Mouse (Mus musculus): ENCODE measurements at regions not wholly inside any gene's neighbourhood (a gene's known extent, or its start where the extent isn't known, plus 50 kb on each side); places are given as distances from the start of the nearest gene placed in this dataset.

DNA sequence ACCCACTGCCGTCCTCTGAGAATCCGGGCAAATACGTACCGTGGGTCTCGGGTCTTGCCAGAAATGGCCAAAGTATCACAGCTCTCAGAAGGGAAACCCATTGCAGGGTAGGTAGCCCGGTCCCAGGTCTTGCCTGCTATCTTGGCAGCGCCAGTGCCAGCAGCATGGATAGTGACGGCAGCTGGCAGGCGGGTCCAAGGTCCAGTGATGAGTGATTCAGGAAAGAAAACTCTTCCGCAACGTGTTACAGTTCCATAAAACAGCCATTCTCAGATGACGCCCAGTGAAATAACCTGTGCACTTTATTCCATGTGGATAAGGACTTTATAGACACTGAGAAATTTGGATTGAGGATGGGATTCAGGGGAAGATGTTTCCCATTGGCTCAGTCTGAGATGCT is 142.2 kb upstream of the Nr4a3 start:
- no peak for ATAC-seq (ENCODE audit: low FRiP score, low read depth)
- H3K9me3 ChIP-seq (ENCODE audit: control insufficient read depth, low read length), result no peaks in the 10 kb centered on the region

DNA sequence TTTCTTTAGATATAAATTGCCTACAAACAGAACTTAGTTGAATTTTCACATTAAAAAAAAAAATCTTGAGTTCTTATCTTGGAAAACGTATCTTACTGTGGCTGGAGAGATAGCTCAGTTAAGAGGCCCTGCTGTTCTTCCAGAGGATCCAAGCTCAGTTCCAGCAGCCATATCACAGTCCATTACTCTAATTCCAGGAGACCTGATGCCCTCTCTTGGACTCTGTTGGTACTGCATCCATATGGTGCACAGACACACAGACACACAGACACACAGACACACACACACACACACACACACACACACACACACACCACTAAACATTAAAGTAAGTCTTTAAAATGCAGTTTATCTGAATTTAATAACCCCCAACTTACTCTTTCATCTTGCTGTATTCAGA is 132.7 kb upstream of the Nr4a3 start:
- DNase-seq (ENCODE audit: low spot score) (no peak), ATAC-seq (ENCODE audit: low FRiP score, low read depth) (no peak)
- Histone ChIP-seq H3K9ac (ENCODE audit: low read depth, low read length, severe bottlenecking) (no peak overlapping the region), H3K27ac (replicated peaks; ENCODE audit: low read depth, low read length) (no peak overlapping the region), H3K9me3 (ENCODE audit: control insufficient read depth, low read length) (no peaks in the 10 kb centered on the region), H3K4me2 (replicated peaks; ENCODE audit: low read depth, low read length, severe bottlenecking) (no peak overlapping the region), H3K27me3 (ENCODE audit: control insufficient read depth, insufficient read depth, low read length) (no peaks in the 10 kb centered on the region), H3K4me3 (replicated peaks; ENCODE audit: low read length) (no peak overlapping the region), H3K36me3 (ENCODE audit: control insufficient read depth, insufficient read depth, low read length) (no peaks in the 10 kb centered on the region), H3K4me1 (ENCODE audit: control insufficient read depth, insufficient read depth, low read length) (no peaks in the 10 kb centered on the region)
- TF ChIP-seq POLR2A (IDR thresholded peaks at IDR 0.05; ENCODE audit: borderline replicate concordance, extremely low read depth, insufficient read depth, insufficient read length), result no peak
- 96% methylated on average over 1 of the region's 1 CpGs for WGBS

More for the DNA sequence above, 142.2 kb upstream of the Nr4a3 start:
- 92% methylated on average over 12 of the region's 12 CpGs for WGBS
- Histone ChIP-seq H3K36me3 (ENCODE audit: control insufficient read depth, insufficient read depth, low read length) (no peaks in the 10 kb centered on the region), H3K27me3 (ENCODE audit: control insufficient read depth, insufficient read depth, low read length) (no peaks in the 10 kb centered on the region), H3K9ac (ENCODE audit: low read depth, low read length, severe bottlenecking) (no peak overlapping the region), H3K4me3 (replicated peaks; ENCODE audit: low read length) (no peak overlapping the region), H3K4me1 (ENCODE audit: control insufficient read depth, insufficient read depth, low read length) (no peaks in the 10 kb centered on the region), H3K4me2 (replicated peaks; ENCODE audit: low read depth, low read length, severe bottlenecking) (no peak overlapping the region), H3K27ac (replicated peaks; ENCODE audit: low read depth, low read length) (no peak overlapping the region)
- DNase-seq (ENCODE audit: low spot score), result no peak
- TF ChIP-seq POLR2A (IDR thresholded peaks at IDR 0.05; ENCODE audit: borderline replicate concordance, extremely low read depth, insufficient read depth, insufficient read length), result no peak

DNA sequence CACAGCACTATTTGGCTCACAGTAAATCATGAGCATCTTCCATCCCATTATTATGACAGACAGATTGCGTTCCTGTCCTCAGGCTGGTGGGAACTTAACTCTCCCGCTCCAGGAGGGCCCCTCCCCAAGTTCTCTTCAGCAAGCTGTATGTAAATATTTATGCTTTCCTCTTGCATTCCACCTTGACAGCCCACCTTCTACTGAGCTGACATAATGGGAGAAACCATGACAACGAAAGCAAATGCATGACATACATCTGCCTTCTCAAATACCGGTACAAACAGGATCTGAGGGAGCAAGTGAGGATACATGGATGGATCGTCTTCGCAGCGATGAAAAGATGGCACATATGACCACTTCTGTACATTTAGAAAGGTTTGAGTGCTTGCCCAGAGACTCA is 125.4 kb upstream of the Nr4a3 start:
- Histone ChIP-seq H3K36me3 (ENCODE audit: control insufficient read depth, insufficient read depth, low read length) (no peaks in the 10 kb centered on the region), H3K4me2 (replicated peaks; ENCODE audit: low read depth, low read length, severe bottlenecking) (no peak overlapping the region), H3K9me3 (ENCODE audit: control insufficient read depth, low read length) (no peaks in the 10 kb centered on the region), H3K4me1 (ENCODE audit: control insufficient read depth, insufficient read depth, low read length) (no peaks in the 10 kb centered on the region), H3K27me3 (ENCODE audit: control insufficient read depth, insufficient read depth, low read length) (no peaks in the 10 kb centered on the region), H3K27ac (replicated peaks; ENCODE audit: low read depth, low read length) (no peak overlapping the region), H3K9ac (ENCODE audit: low read depth, low read length, severe bottlenecking) (no peak overlapping the region), H3K4me3 (replicated peaks; ENCODE audit: low read length) (no peak overlapping the region)
- ATAC-seq (ENCODE audit: low FRiP score, low read depth) (no peak), DNase-seq (ENCODE audit: low spot score) (no peak)
- WGBS, result 80% methylated on average over 7 of the region's 7 CpGs
- no peak for TF ChIP-seq POLR2A (IDR thresholded peaks at IDR 0.05; ENCODE audit: borderline replicate concordance, extremely low read depth, insufficient read depth, insufficient read length)

DNA sequence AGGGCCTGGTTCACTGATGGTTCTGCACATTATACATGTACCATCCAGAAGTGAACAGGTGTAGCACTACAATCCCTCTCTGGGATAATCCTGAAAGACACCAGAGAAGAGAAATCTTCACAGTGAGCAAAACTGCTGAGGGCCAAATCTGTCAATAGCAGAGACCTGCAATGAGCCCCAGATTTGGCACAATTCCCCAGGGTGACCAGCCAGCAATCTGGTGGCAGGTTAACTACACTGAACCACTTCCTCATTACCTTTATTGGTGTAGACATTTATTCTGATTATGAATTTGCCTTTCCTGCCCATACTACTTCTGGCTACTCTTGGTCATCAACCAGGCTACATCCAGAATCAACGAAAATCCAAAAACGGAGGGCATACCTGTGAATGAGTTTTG is 113.5 kb upstream of the Nr4a3 start:
- TF ChIP-seq POLR2A (IDR thresholded peaks at IDR 0.05; ENCODE audit: borderline replicate concordance, extremely low read depth, insufficient read depth, insufficient read length), result no peak
- H3K9ac ChIP-seq (ENCODE audit: low read depth, low read length, severe bottlenecking), result no peak overlapping the region
- H3K9me3 ChIP-seq (ENCODE audit: control insufficient read depth, low read length), result no peaks in the 10 kb centered on the region
- DNase-seq (ENCODE audit: low spot score) (no peak), ATAC-seq (ENCODE audit: low FRiP score, low read depth) (no peak)
- H3K27ac ChIP-seq (replicated peaks; ENCODE audit: low read depth, low read length), result no peak overlapping the region
- no peak overlapping the region for H3K4me2 ChIP-seq (replicated peaks; ENCODE audit: low read depth, low read length, severe bottlenecking)
- no peak overlapping the region for H3K4me3 ChIP-seq (replicated peaks; ENCODE audit: low read length)
- H3K27me3 ChIP-seq (ENCODE audit: control insufficient read depth, insufficient read depth, low read length), result no peaks in the 10 kb centered on the region
- 83% methylated on average over 2 of the region's 2 CpGs for whole genome bisulfite sequencing
- H3K4me1 ChIP-seq (ENCODE audit: control insufficient read depth, insufficient read depth, low read length), result no peaks in the 10 kb centered on the region
- no peaks in the 10 kb centered on the region for H3K36me3 ChIP-seq (ENCODE audit: control insufficient read depth, insufficient read depth, low read length)

DNA sequence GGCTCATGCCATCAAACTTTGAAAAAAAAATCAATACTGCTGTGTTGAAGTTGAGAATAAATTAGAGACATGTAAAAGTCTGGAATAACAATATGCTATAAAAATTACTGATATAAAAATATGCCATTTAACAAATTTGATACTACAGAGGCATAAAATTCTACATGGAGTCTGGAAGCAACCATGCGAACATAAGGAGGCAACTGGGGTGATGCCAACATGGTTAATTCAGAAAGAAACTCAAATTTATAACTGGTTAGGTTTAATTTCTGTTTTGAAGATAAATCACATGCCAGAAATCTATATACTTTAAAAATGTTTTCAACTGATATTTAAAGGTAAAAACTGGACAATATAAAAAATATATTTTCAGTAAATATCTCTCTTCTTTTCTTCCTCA is 111.4 kb upstream of the Nr4a3 start:
- Histone ChIP-seq H3K4me2 (replicated peaks; ENCODE audit: low read depth, low read length, severe bottlenecking) (no peak overlapping the region), H3K4me1 (ENCODE audit: control insufficient read depth, insufficient read depth, low read length) (no peaks in the 10 kb centered on the region), H3K27me3 (ENCODE audit: control insufficient read depth, insufficient read depth, low read length) (no peaks in the 10 kb centered on the region), H3K4me3 (replicated peaks; ENCODE audit: low read length) (no peak overlapping the region), H3K36me3 (ENCODE audit: control insufficient read depth, insufficient read depth, low read length) (no peaks in the 10 kb centered on the region), H3K9ac (ENCODE audit: low read depth, low read length, severe bottlenecking) (no peak overlapping the region), H3K27ac (replicated peaks; ENCODE audit: low read depth, low read length) (no peak overlapping the region), H3K9me3 (ENCODE audit: control insufficient read depth, low read length) (no peaks in the 10 kb centered on the region)
- TF ChIP-seq POLR2A (IDR thresholded peaks at IDR 0.05; ENCODE audit: borderline replicate concordance, extremely low read depth, insufficient read depth, insufficient read length), result no peak
- 89% methylated on average over 1 of the region's 1 CpGs for WGBS
- DNase-seq (ENCODE audit: low spot score) (no peak), ATAC-seq (ENCODE audit: low FRiP score, low read depth) (no peak)

DNA sequence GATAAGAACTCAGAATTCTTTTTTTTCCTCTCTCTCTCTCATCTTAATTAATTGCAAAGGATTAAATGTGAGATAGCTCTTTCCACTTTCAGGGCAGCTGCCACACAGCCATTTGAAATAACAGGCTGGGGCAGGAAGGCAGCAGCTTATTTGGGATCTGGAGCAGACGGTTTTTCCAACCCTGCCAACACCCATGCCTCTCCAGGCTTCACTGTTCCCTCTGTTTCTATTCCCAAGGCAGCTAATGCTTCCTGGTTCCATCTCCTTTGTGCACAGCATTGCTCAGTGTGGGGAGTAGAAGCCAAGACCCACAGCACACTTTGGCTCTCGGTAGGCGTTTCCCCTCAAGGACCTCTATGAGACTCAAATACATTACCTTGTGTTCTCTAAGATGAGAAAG is 109.4 kb upstream of the Nr4a3 start:
- Histone ChIP-seq H3K36me3 (ENCODE audit: control insufficient read depth, insufficient read depth, low read length) (no peaks in the 10 kb centered on the region), H3K9me3 (ENCODE audit: control insufficient read depth, low read length) (no peaks in the 10 kb centered on the region), H3K27me3 (ENCODE audit: control insufficient read depth, insufficient read depth, low read length) (no peaks in the 10 kb centered on the region), H3K4me2 (replicated peaks; ENCODE audit: low read depth, low read length, severe bottlenecking) (no peak overlapping the region), H3K27ac (replicated peaks; ENCODE audit: low read depth, low read length) (no peak overlapping the region), H3K4me3 (replicated peaks; ENCODE audit: low read length) (no peak overlapping the region), H3K4me1 (ENCODE audit: control insufficient read depth, insufficient read depth, low read length) (no peaks in the 10 kb centered on the region), H3K9ac (ENCODE audit: low read depth, low read length, severe bottlenecking) (no peak overlapping the region)
- ATAC-seq (ENCODE audit: low FRiP score, low read depth) (no peak), DNase-seq (ENCODE audit: low spot score) (no peak)
- 94% methylated on average over 3 of the region's 3 CpGs for WGBS
- TF ChIP-seq POLR2A (IDR thresholded peaks at IDR 0.05; ENCODE audit: borderline replicate concordance, extremely low read depth, insufficient read depth, insufficient read length), result no peak

Data from limb, embryonic 14.5 days (tissue).